Mouse (Mus musculus) gastrocnemius, postnatal 10 days (tissue): ENCODE results near the gene Nav2. TPM values are rescaled to one million over a fixed set of nuclear protein-coding genes. Genes with fewer than 3 reads are reported as not detected.

Source experiments
- DNase-seq: peaks from one replicate; pipeline ENCODE4 v3.0.0; 2021; ENCODE audit warnings: mixed read lengths
- total RNA-seq, 2 experiments: library from RNA; stranded (reverse); gene quantifications; 2 replicates each; pipeline ENCODE4 v1.2.3; 2021

The Nav2 gene
- total RNA-seq, 2 experiments from 2014 or later: 55.8 to 80.1 TPM

GRCm38 (mm10) chr7:49409265-49409664 is 500.7 kb downstream of the Nav2 start:
- DNase-seq: no peak

GRCm38 (mm10) chr7:49410188-49410587 is 501.7 kb downstream of the Nav2 start:
- DNase-seq: no peak

GRCm38 (mm10) chr7:49410892-49411291 is 502.4 kb downstream of the Nav2 start:
- DNase-seq: no peak

GRCm38 (mm10) chr7:49411803-49412202 is 503.3 kb downstream of the Nav2 start:
- DNase-seq: no peak

- no peak for DNase-seq
Measured at GRCm38 (mm10) chr7:49415131-49415530, 506.6 kb downstream of the Nav2 start.

GRCm38 (mm10) chr7:49415716-49416115 is 507.2 kb downstream of the Nav2 start:
- DNase-seq: no peak

GRCm38 (mm10) chr7:49418841-49419240 is 510.3 kb downstream of the Nav2 start:
- DNase-seq: no peak

GRCm38 (mm10) chr7:49420139-49420802 is 511.8 kb downstream of the Nav2 start:
- no peak for DNase-seq

- DNase-seq: no peak
Measured at GRCm38 (mm10) chr7:49421261-49421660, 512.7 kb downstream of the Nav2 start.

- DNase-seq: no peak
Measured at GRCm38 (mm10) chr7:49423943-49424342, 515.4 kb downstream of the Nav2 start.

GRCm38 (mm10) chr7:49426060-49426459 is 517.5 kb downstream of the Nav2 start:
- peak; percentile 62 for DNase-seq

GRCm38 (mm10) chr7:49427843-49428242 is 519.3 kb downstream of the Nav2 start:
- DNase-seq: no peak

GRCm38 (mm10) chr7:49428947-49429346 is 520.4 kb downstream of the Nav2 start:
- no peak for DNase-seq

- DNase-seq: peak; percentile 38
Measured at GRCm38 (mm10) chr7:49430808-49431207, 522.3 kb downstream of the Nav2 start.

- DNase-seq: no peak
Measured at GRCm38 (mm10) chr7:49433945-49434344, 525.4 kb downstream of the Nav2 start.

- DNase-seq: no peak
Measured at GRCm38 (mm10) chr7:49436492-49436891, 528.0 kb downstream of the Nav2 start.

- DNase-seq: no peak
Measured at GRCm38 (mm10) chr7:49437901-49438300, 529.4 kb downstream of the Nav2 start.

GRCm38 (mm10) chr7:49439136-49439535 is 530.6 kb downstream of the Nav2 start:
- DNase-seq: peak; percentile 61

GRCm38 (mm10) chr7:49440333-49440969 is 531.9 kb downstream of the Nav2 start:
- no peak for DNase-seq

GRCm38 (mm10) chr7:49442174-49442573 is 533.7 kb downstream of the Nav2 start:
- no peak for DNase-seq

GRCm38 (mm10) chr7:49448580-49448979 is 540.1 kb downstream of the Nav2 start:
- no peak for DNase-seq

- no peak for DNase-seq
Measured at GRCm38 (mm10) chr7:49450261-49451141, 542.0 kb downstream of the Nav2 start.

- no peak for DNase-seq
Measured at GRCm38 (mm10) chr7:49451240-49451639, 542.7 kb downstream of the Nav2 start.
